Mouse (Mus musculus) small intestine, adult 2 months (tissue): ENCODE results near the gene Itgb5.

Experiments used
- CTCF ChIP-seq: fragments of 200-500 bp; IDR thresholded peaks from 2 replicates; pipeline ENCODE4 v1.5.1; 2012; ENCODE audit warnings: low read depth, mild to moderate bottlenecking, control low read depth, inconsistent platforms, low read length, moderate library complexity, mixed read lengths; ENCODE audit not compliant: insufficient replicate concordance, insufficient read length; ENCODE audit errors: extremely low read depth
- POLR2A ChIP-seq: fragments of 200-500 bp; IDR thresholded peaks from 2 replicates; pipeline ENCODE4 v1.6.1; 2012; ENCODE audit warnings: low read depth, mild to moderate bottlenecking, control low read depth, inconsistent platforms, low read length, moderate library complexity

DNA sequence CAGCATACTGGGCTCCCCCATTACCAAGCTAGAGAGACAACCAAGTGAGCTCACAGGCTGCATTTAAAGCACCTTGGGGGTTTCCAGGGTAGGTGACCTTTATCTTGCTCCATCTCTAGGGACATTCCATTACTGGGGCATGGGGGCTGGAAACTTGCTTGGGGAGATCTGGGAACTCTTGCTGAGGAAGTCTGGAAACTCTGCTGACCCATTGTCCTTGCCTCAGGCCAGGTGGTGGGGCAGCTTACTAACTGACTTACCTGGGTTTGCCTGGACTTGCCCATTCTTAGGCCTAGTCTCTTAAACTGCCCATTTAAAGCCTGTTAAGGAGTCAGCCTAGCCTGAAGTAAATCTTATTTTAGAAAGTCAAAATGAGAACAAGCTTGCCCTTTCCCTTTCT is 23.8 kb downstream of the Itgb5 start:
- TF ChIP-seq CTCF, result no peak
- TF ChIP-seq POLR2A, result no peak
